Mouse (Mus musculus): Measurements from ENCODE around the gene Tnnt2.
A peak's percentile ranks its signal among the peaks of the same experiment; 100 is the strongest.

The Tnnt2 gene

GRCm38 (mm10) chr1:135835716-135836483 lies at the start of gene Tnnt2:
TSS of gene Tnnt2 (plus strand) at chr1:135836354.
- no peak for DNase-seq (ENCODE audit: low spot score in 2 of 2)

- peak in 1 of 2 experiments; percentile 78 for DNase-seq (ENCODE audit: low spot score in 2 of 2)
Observed at GRCm38 (mm10) chr1:135787799-135788198, 48.4 kb upstream of the Tnnt2 start.

- DNase-seq (ENCODE audit: low spot score in 2 of 2), result no peak
Observed at GRCm38 (mm10) chr1:135788708-135789107, 47.4 kb upstream of the Tnnt2 start.

DNA sequence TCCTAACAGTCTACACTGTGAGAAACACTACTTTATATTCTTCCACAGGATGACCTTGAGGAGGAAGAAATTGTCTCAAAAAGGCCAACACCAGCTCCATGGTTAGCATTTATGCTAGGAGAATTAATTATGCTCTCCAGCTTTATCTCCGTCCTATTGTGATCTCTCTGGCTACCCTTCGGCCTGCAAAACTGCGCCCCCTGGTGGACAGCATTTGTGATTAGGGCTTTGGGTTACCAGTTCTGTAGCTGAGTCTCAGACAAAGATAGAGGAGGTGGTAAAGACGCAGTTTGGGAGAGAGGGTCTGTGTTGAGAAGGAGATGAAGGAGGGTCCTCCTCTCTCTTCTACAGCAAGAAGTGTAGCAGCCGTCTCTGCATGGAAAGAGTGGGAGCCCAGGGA lies 46.3 kb upstream of the Tnnt2 start:
- DNase-seq (ENCODE audit: low spot score in 2 of 2), result peak in 1 of 2 experiments; percentile 56

DNA sequence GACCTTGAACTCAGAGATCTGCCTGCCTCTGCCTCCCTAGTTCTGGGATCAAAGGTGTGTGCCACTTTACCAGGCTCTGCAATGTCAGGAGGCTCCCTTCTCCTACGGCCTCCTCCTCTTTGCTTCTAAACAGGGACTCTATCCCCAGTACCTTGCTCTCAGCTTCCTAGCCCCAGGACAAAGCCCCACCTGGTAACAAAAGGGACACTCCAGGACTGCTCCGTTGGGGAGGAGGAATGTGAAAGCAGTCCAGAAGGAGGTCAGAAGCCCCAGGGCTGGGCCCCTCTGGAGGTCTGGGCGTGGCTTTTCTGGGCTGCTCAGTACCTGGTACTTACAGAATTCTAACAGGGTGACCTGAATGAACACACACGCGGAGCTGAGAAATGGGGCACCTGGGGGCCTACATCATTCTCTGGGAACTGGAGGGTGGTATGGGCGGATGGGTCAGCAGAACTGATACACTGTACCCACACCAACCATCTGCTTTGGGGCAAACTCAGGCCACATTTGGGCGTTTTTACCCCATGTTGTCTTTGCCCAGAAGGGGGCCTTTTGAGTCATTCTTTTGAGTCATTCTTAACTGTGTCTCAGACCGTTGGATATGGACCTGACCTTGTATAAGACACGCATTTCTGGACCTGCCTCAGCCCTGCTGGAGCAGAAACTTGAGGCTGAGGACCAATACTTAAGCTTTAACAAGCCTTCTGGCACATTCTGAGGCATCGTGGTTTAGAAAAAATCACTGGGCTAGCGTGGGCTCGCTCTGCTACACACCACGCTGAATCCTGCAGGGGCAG lies 43.8 kb upstream of the Tnnt2 start:
- no peak for DNase-seq (ENCODE audit: low spot score in 2 of 2)

DNA sequence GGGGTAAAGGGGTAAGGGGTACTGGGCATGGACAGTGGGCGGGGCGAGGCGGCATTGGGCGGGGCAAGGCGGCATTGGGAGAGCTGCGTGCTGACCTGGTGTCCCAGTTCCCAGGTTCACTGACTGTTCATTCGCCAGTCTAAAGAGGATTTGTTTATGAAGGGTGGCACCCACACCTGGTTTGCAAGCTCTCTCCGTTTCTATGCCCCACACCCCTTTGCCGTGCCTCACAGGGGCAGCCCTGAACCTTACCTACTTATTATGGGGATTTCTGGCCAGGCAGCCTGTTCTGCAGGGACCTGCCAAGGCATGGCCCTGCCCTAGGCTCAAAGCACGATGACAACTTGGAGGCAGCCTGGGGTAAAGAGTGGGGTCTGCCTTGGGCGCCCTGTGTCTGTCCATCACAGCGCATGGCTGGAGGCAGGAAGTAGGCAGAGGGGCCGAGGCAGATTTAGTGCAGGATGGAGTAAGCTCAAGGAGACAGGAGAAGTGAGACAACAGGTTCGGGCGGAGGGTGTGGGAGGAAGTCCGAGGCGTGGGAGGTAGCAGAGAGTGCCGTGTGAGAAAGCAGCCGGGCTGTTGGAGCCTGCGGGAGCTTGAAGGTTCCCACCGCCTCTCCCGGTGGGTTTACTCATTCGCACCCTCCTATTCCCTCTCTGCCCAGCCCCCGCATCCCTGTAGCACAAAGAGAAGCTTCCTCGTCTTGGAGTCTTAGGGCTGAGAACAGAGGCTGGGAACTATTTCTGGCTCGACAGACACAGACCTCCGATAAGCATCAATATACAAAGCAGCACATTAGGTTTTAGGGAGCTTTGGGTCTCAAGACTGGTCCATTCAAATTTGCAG lies 42.6 kb upstream of the Tnnt2 start:
- peak; percentile 56 to 83 for DNase-seq (ENCODE audit: low spot score in 2 of 2)

DNA sequence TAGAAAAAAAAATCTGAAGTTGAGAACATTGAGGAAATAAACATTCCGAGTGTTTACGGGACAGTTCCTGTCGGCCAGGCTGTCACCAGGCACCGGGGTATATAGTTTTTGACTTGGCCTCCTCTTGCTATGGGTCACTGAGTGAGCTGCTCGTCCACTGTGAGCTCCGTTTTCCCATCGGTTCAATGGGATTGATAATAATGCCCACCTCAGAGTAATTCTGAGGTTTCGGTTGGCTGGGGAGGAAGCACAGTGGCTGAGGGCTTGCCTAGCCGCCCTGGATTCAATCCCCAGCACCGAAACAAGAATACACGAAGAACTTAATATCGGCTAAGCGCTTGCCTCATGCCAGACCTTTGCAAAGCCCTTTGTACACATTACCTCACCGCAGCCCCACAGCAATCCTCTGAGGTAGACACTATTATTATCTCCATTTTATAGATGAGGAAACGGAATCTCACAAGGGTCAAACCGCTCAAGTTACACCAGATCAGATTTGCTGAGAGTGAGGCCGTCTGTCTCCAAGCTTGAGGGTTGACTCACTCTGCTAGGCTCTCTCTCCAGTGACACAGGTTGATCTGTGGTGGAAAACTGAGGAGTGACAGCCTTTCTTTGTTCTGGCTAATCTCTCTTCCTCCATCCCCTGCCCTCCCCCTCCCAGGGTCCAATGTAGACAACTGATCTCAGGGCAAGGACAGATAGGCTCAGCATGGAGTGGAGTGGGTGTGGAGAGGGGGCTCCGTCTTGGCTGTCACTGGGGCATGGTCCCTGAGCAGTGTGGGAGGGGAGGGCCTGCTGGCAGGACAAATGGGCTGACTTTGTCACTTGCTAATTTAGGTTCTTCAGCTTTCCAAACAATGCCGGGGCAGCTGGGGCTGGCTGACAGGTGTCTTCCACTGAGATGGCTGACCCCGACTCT lies 41.7 kb upstream of the Tnnt2 start:
- DNase-seq (ENCODE audit: low spot score in 2 of 2), result no peak

GRCm38 (mm10) chr1:135798492-135798891 lies 37.7 kb upstream of the Tnnt2 start:
- no peak for DNase-seq (ENCODE audit: low spot score in 2 of 2)

- no peak for DNase-seq (ENCODE audit: low spot score in 2 of 2)
Observed at GRCm38 (mm10) chr1:135799109-135799627, 37.0 kb upstream of the Tnnt2 start.

- DNase-seq (ENCODE audit: low spot score in 2 of 2), result no peak
Observed at GRCm38 (mm10) chr1:135800192-135800950, 35.8 kb upstream of the Tnnt2 start.

DNA sequence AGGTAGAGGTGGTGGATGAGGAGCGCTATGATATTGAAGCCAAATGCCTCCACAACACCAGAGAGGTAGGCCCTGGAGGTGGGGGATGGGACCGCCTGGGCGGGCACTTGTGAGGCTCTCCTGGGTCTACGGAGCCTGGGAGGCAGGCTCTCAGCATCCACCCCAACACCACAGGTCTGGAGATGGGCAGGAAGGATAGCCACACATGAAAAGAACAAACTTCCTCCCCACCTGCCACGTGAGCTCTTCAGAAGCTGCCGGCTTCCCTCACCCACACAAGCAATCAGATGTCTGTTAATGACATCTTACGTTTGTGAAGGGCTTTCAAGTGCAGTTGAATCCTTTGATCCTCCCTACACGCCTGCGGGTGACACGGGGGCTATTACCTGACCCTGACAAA lies 28.6 kb upstream of the Tnnt2 start:
- DNase-seq (ENCODE audit: low spot score in 2 of 2), result no peak

DNA sequence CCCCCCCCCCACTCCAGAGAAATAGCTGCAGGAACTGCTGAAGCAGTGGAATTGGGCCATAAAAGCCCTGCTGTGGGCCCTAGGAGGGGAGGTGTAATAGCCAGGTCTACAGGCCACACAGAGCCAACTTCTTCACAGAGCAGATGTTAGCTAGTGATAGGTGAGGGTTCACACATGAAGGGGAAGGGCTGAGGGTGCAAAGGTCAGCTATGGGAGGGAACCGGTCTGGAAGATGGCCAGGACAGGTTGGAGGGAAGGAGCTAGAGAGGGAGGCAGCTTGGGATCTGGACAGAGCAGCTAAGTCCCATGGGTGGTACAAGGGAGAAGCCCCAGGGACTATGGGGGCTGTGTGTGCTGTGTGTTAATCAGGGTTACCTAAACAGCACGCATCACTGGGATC lies 26.0 kb upstream of the Tnnt2 start:
- DNase-seq (ENCODE audit: low spot score in 2 of 2), result no peak

GRCm38 (mm10) chr1:135811016-135811646 lies 25.0 kb upstream of the Tnnt2 start:
- DNase-seq (ENCODE audit: low spot score in 2 of 2), result peak in 1 of 2 experiments; percentile 82

- DNase-seq (ENCODE audit: low spot score in 2 of 2), result no peak
Observed at GRCm38 (mm10) chr1:135812205-135812604, 23.9 kb upstream of the Tnnt2 start.

GRCm38 (mm10) chr1:135812618-135813017 lies 23.5 kb upstream of the Tnnt2 start:
- no peak for DNase-seq (ENCODE audit: low spot score in 2 of 2)

- DNase-seq (ENCODE audit: low spot score in 2 of 2), result no peak
Observed at GRCm38 (mm10) chr1:135813071-135813470, 23.1 kb upstream of the Tnnt2 start.

- no peak for DNase-seq (ENCODE audit: low spot score in 2 of 2)
Observed at GRCm38 (mm10) chr1:135813687-135814395, 22.3 kb upstream of the Tnnt2 start.

- DNase-seq (ENCODE audit: low spot score in 2 of 2), result no peak
Observed at GRCm38 (mm10) chr1:135814531-135814930, 21.6 kb upstream of the Tnnt2 start.

GRCm38 (mm10) chr1:135817595-135817994 lies 18.6 kb upstream of the Tnnt2 start:
- no peak for DNase-seq (ENCODE audit: low spot score in 2 of 2)

All from left cerebral cortex, adult 9 months (tissue).